Mouse (Mus musculus): ENCODE results near the gene Lrrfip1. TPM values are rescaled to one million over a fixed set of nuclear protein-coding genes. Genes with fewer than 3 reads are reported as not detected.
A peak's percentile ranks its signal among the peaks of the same experiment; 100 is the strongest.

The Lrrfip1 gene
- polyA plus RNA-seq, 1 experiment from 2014 or later, result 85.4 TPM

- no peak for ATAC-seq (ENCODE audit: insufficient read depth, low FRiP score)
- Histone ChIP-seq H3K4me3 (replicated peaks; ENCODE audit: low read length) (no peak overlapping the region), H3K27ac (ENCODE audit: low read length) (no peak overlapping the region), H3K27me3 (ENCODE audit: control insufficient read depth, insufficient read depth, low read length) (no peaks in the 10 kb centered on the region), H3K4me1 (ENCODE audit: control insufficient read depth, insufficient read depth, low read length) (peaks cover 16% of the 10 kb centered on the region), H3K9ac (ENCODE audit: low read length) (no peak overlapping the region), H3K36me3 (ENCODE audit: control insufficient read depth, insufficient read depth, low read length) (no peaks in the 10 kb centered on the region), H3K9me3 (replicated peaks; ENCODE audit: control insufficient read depth, low read length) (no peaks in the 10 kb centered on the region), H3K4me2 (ENCODE audit: low read depth, low read length) (no peak overlapping the region)
- 75% methylated on average over 2 of the region's 2 CpGs for WGBS
Measured at GRCm38 (mm10) chr1:91026945-91027344, 28.4 kb downstream of the Lrrfip1 start.

GRCm38 (mm10) chr1:91030383-91030782 is 31.8 kb downstream of the Lrrfip1 start:
- H3K9ac ChIP-seq (ENCODE audit: low read length), result no peak overlapping the region
- H3K9me3 ChIP-seq (replicated peaks; ENCODE audit: control insufficient read depth, low read length), result no peaks in the 10 kb centered on the region
- peaks cover 13% of the 10 kb centered on the region for H3K4me1 ChIP-seq (ENCODE audit: control insufficient read depth, insufficient read depth, low read length)
- H3K4me3 ChIP-seq (replicated peaks; ENCODE audit: low read length), result no peak overlapping the region
- no peak for ATAC-seq (ENCODE audit: insufficient read depth, low FRiP score)
- H3K4me2 ChIP-seq (ENCODE audit: low read depth, low read length), result no peak overlapping the region
- no peaks in the 10 kb centered on the region for H3K27me3 ChIP-seq (ENCODE audit: control insufficient read depth, insufficient read depth, low read length)
- H3K27ac ChIP-seq (ENCODE audit: low read length), result no peak overlapping the region
- H3K36me3 ChIP-seq (ENCODE audit: control insufficient read depth, insufficient read depth, low read length), result no peaks in the 10 kb centered on the region
- 88% methylated on average over 1 of the region's 1 CpGs for WGBS

- Histone ChIP-seq H3K27me3 (ENCODE audit: control insufficient read depth, insufficient read depth, low read length) (no peaks in the 10 kb centered on the region), H3K27ac (ENCODE audit: low read length) (no peak overlapping the region), H3K9me3 (replicated peaks; ENCODE audit: control insufficient read depth, low read length) (no peaks in the 10 kb centered on the region), H3K4me3 (replicated peaks; ENCODE audit: low read length) (no peak overlapping the region), H3K36me3 (ENCODE audit: control insufficient read depth, insufficient read depth, low read length) (no peaks in the 10 kb centered on the region), H3K4me1 (ENCODE audit: control insufficient read depth, insufficient read depth, low read length) (peaks cover 13% of the 10 kb centered on the region), H3K4me2 (ENCODE audit: low read depth, low read length) (no peak overlapping the region), H3K9ac (ENCODE audit: low read length) (no peak overlapping the region)
- ATAC-seq (ENCODE audit: insufficient read depth, low FRiP score), result 0 out of 2 replicates have a peak, but pooled peaks have one; percentile 26
- WGBS, result 75% methylated on average over 4 of the region's 4 CpGs
Measured at GRCm38 (mm10) chr1:91031547-91031946, 33.0 kb downstream of the Lrrfip1 start.

GRCm38 (mm10) chr1:91032393-91032971 is 33.9 kb downstream of the Lrrfip1 start:
- Histone ChIP-seq H3K9me3 (replicated peaks; ENCODE audit: control insufficient read depth, low read length) (no peaks in the 10 kb centered on the region), H3K27me3 (ENCODE audit: control insufficient read depth, insufficient read depth, low read length) (no peaks in the 10 kb centered on the region), H3K4me3 (replicated peaks; ENCODE audit: low read length) (no peak overlapping the region), H3K4me2 (ENCODE audit: low read depth, low read length) (no peak overlapping the region), H3K9ac (ENCODE audit: low read length) (no peak overlapping the region), H3K4me1 (ENCODE audit: control insufficient read depth, insufficient read depth, low read length) (peaks cover 13% of the 10 kb centered on the region), H3K36me3 (ENCODE audit: control insufficient read depth, insufficient read depth, low read length) (no peaks in the 10 kb centered on the region), H3K27ac (ENCODE audit: low read length) (no peak overlapping the region)
- WGBS, result 25% methylated on average over 11 of the region's 11 CpGs
- ATAC-seq (ENCODE audit: insufficient read depth, low FRiP score), result peak; percentile 68; the same call in 1 of the 2 replicates

GRCm38 (mm10) chr1:91034547-91034946 is 36.0 kb downstream of the Lrrfip1 start:
- Histone ChIP-seq H3K4me1 (ENCODE audit: control insufficient read depth, insufficient read depth, low read length) (peaks cover 13% of the 10 kb centered on the region), H3K9ac (ENCODE audit: low read length) (no peak overlapping the region), H3K27ac (ENCODE audit: low read length) (no peak overlapping the region), H3K4me2 (ENCODE audit: low read depth, low read length) (no peak overlapping the region), H3K27me3 (ENCODE audit: control insufficient read depth, insufficient read depth, low read length) (no peaks in the 10 kb centered on the region), H3K4me3 (replicated peaks; ENCODE audit: low read length) (no peak overlapping the region), H3K9me3 (replicated peaks; ENCODE audit: control insufficient read depth, low read length) (no peaks in the 10 kb centered on the region), H3K36me3 (ENCODE audit: control insufficient read depth, insufficient read depth, low read length) (no peaks in the 10 kb centered on the region)
- ATAC-seq (ENCODE audit: insufficient read depth, low FRiP score), result no peak
- WGBS, result 78% methylated on average over 3 of the region's 3 CpGs

GRCm38 (mm10) chr1:91035266-91035665 is 36.7 kb downstream of the Lrrfip1 start:
- Histone ChIP-seq H3K27ac (ENCODE audit: low read length) (no peak overlapping the region), H3K4me1 (ENCODE audit: control insufficient read depth, insufficient read depth, low read length) (peaks cover 13% of the 10 kb centered on the region), H3K4me3 (replicated peaks; ENCODE audit: low read length) (no peak overlapping the region), H3K27me3 (ENCODE audit: control insufficient read depth, insufficient read depth, low read length) (no peaks in the 10 kb centered on the region), H3K9ac (ENCODE audit: low read length) (no peak overlapping the region), H3K9me3 (replicated peaks; ENCODE audit: control insufficient read depth, low read length) (no peaks in the 10 kb centered on the region), H3K4me2 (ENCODE audit: low read depth, low read length) (no peak overlapping the region), H3K36me3 (ENCODE audit: control insufficient read depth, insufficient read depth, low read length) (no peaks in the 10 kb centered on the region)
- 60% methylated on average over 2 of the region's 2 CpGs for WGBS
- ATAC-seq (ENCODE audit: insufficient read depth, low FRiP score), result no peak

- no peak overlapping the region for H3K4me3 ChIP-seq (replicated peaks; ENCODE audit: low read length)
- peaks cover 9% of the 10 kb centered on the region for H3K4me1 ChIP-seq (ENCODE audit: control insufficient read depth, insufficient read depth, low read length)
- H3K9ac ChIP-seq (ENCODE audit: low read length), result no peak overlapping the region
- ATAC-seq (ENCODE audit: insufficient read depth, low FRiP score), result no peak
- H3K4me2 ChIP-seq (ENCODE audit: low read depth, low read length), result no peak overlapping the region
- H3K36me3 ChIP-seq (ENCODE audit: control insufficient read depth, insufficient read depth, low read length), result no peaks in the 10 kb centered on the region
- 88% methylated on average over 4 of the region's 4 CpGs for WGBS
- H3K27ac ChIP-seq (ENCODE audit: low read length), result no peak overlapping the region
- no peaks in the 10 kb centered on the region for H3K9me3 ChIP-seq (replicated peaks; ENCODE audit: control insufficient read depth, low read length)
- no peaks in the 10 kb centered on the region for H3K27me3 ChIP-seq (ENCODE audit: control insufficient read depth, insufficient read depth, low read length)
Measured at GRCm38 (mm10) chr1:91037213-91037612, 38.7 kb downstream of the Lrrfip1 start.

- no peak for ATAC-seq (ENCODE audit: insufficient read depth, low FRiP score)
- WGBS, result 78% methylated on average over 6 of the region's 6 CpGs
Measured at GRCm38 (mm10) chr1:91038010-91038409, 39.5 kb downstream of the Lrrfip1 start.

GRCm38 (mm10) chr1:91038531-91038930 is 40.0 kb downstream of the Lrrfip1 start:
- no peak overlapping the region for H3K4me3 ChIP-seq (replicated peaks; ENCODE audit: low read length)
- H3K27ac ChIP-seq (ENCODE audit: low read length), result no peak overlapping the region
- H3K9ac ChIP-seq (ENCODE audit: low read length), result no peak overlapping the region
- no peaks in the 10 kb centered on the region for H3K36me3 ChIP-seq (ENCODE audit: control insufficient read depth, insufficient read depth, low read length)
- no peak for ATAC-seq (ENCODE audit: insufficient read depth, low FRiP score)
- no peaks in the 10 kb centered on the region for H3K27me3 ChIP-seq (ENCODE audit: control insufficient read depth, insufficient read depth, low read length)
- 67% methylated on average over 6 of the region's 6 CpGs for WGBS
- H3K4me2 ChIP-seq (ENCODE audit: low read depth, low read length), result no peak overlapping the region
- no peaks in the 10 kb centered on the region for H3K9me3 ChIP-seq (replicated peaks; ENCODE audit: control insufficient read depth, low read length)
- H3K4me1 ChIP-seq (ENCODE audit: control insufficient read depth, insufficient read depth, low read length), result peaks cover 9% of the 10 kb centered on the region; the same call in 1 of the 2 replicates

More at GRCm38 (mm10) chr1:91038010-91038409, 39.5 kb downstream of the Lrrfip1 start:
- no peak overlapping the region for H3K4me3 ChIP-seq (replicated peaks; ENCODE audit: low read length)
- H3K4me1 ChIP-seq (ENCODE audit: control insufficient read depth, insufficient read depth, low read length), result peaks cover 7% of the 10 kb centered on the region
- H3K9me3 ChIP-seq (replicated peaks; ENCODE audit: control insufficient read depth, low read length), result no peaks in the 10 kb centered on the region
- H3K4me2 ChIP-seq (ENCODE audit: low read depth, low read length), result no peak overlapping the region
- H3K9ac ChIP-seq (ENCODE audit: low read length), result no peak overlapping the region
- no peak overlapping the region for H3K27ac ChIP-seq (ENCODE audit: low read length)
- no peaks in the 10 kb centered on the region for H3K36me3 ChIP-seq (ENCODE audit: control insufficient read depth, insufficient read depth, low read length)
- no peaks in the 10 kb centered on the region for H3K27me3 ChIP-seq (ENCODE audit: control insufficient read depth, insufficient read depth, low read length)

Measured in stomach, embryonic 16.5 days (tissue).